Mouse (Mus musculus): Measurements from ENCODE around the gene Lcn5. TPM values are rescaled to one million over a fixed set of nuclear protein-coding genes. Genes with fewer than 3 reads are reported as not detected.
"Not testable (repeated sequence)": the region's sequence is repeated elsewhere in the genome, so short reads cannot be mapped to it uniquely, and the experiment has no call there.

The Lcn5 gene
- polyA plus RNA-seq, 1 experiment from 2014 or later: not detected

DNA sequence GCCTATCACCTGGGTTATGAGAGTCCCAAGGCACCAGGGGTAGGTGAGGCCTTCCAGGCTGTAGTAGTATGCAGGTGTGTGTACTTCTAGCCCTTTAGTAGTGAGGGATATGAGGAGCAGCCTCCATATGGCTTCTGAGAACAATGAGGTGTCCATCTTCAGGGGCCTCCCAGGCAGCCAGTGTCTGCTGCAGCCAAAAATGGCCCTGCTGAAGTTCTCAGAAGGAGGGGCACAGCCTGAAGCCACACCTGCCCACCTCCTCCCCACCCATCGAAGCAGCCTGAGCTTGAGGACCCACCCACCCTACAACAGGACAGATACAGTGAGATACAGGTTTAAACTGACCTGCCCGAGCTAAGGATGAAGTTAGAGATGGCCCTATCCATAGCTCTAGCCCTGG lies 24.7 kb downstream of the Lcn5 start, which contains the start of gene Lcn10:
Gene Lcn10 (plus strand): TSS at position 301 of the 400 bp plus-strand sequence.
- H3K9me3 ChIP-seq (replicated peaks; ENCODE audit: control insufficient read depth, low read length): no peaks in the 10 kb centered on the region
- no peak for DNase-seq (ENCODE audit: low spot score)
- no peak within 1 kb of the TSS for H3K4me2 ChIP-seq (ENCODE audit: low read depth, low read length)
- H3K4me3 ChIP-seq (ENCODE audit: low read depth, low read length): no peak within 1 kb of the TSS
- no peaks in the 10 kb centered on the region for H3K36me3 ChIP-seq (replicated peaks; ENCODE audit: control insufficient read depth, insufficient read depth, low read depth, low read length)
- no peak within 1 kb of the TSS for H3K9ac ChIP-seq (replicated peaks; ENCODE audit: low read length)
- H3K4me1 ChIP-seq (ENCODE audit: control insufficient read depth, insufficient read depth, low read length): no peaks in the 10 kb centered on the region
- H3K27ac ChIP-seq (replicated peaks; ENCODE audit: low read depth, low read length): no peak within 1 kb of the TSS
- no peaks in the 10 kb centered on the region for H3K27me3 ChIP-seq (ENCODE audit: control insufficient read depth, insufficient read depth, low read length)
- ATAC-seq (replicated peaks; ENCODE audit: insufficient number of reproducible peaks, low FRiP score, low TSS enrichment, low read depth): no peak
- WGBS: 65% methylated on average over 2 of the region's 2 CpGs

DNA sequence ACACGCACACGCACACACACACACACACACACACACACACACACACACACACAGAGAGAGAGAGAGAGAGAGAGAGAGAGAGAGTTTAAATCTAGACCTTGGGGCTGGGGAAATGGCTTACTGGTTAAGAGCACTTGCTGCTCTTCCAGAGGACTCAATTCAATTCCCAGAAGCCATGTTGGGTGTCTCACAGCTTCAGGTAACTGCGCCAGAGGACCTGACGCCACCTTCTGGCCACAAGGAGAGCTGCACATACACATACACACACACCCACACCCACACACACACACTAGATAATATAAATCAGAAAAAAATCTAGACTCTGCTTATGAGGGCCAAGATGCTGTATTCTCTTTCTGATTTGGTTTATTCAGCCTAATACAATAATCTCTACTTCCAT lies 29.2 kb downstream of the Lcn5 start:
- DNase-seq (ENCODE audit: low spot score): no peak
- Histone ChIP-seq H3K9me3 (replicated peaks; ENCODE audit: control insufficient read depth, low read length) (no peaks in the 10 kb centered on the region), H3K27me3 (ENCODE audit: control insufficient read depth, insufficient read depth, low read length) (no peaks in the 10 kb centered on the region), H3K4me1 (ENCODE audit: control insufficient read depth, insufficient read depth, low read length) (no peaks in the 10 kb centered on the region), H3K36me3 (replicated peaks; ENCODE audit: control insufficient read depth, insufficient read depth, low read depth, low read length) (no peaks in the 10 kb centered on the region), H3K4me3 (ENCODE audit: low read depth, low read length) (no peak overlapping the region), H3K9ac (replicated peaks; ENCODE audit: low read length) (no peak overlapping the region), H3K4me2 (ENCODE audit: low read depth, low read length) (no peak overlapping the region), H3K27ac (replicated peaks; ENCODE audit: low read depth, low read length) (no peak overlapping the region)
- no peak for ATAC-seq (replicated peaks; ENCODE audit: insufficient number of reproducible peaks, low FRiP score, low TSS enrichment, low read depth)
- WGBS: 73% methylated on average over 4 of the region's 4 CpGs

DNA sequence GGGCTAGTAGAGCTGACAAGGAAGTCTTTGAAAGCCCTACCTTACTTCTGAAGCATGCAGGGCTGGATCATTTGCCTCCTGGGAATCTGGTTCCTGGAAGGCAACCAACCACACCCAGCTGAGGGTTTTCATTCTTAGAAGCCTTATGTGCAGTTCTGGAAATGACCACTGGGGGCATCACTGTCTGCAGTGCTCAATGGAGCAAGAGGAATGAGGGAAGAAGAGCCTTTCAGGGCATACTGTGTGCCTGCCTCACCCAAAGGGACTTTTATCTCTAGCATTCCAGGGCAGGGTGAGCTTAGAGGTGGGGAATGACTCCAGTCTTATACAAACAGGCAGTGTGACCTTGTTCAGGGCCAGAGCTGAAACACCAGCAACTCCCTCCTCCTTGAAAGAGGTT lies 36.9 kb downstream of the Lcn5 start:
- Histone ChIP-seq H3K9me3 (replicated peaks; ENCODE audit: control insufficient read depth, low read length) (no peaks in the 10 kb centered on the region), H3K27me3 (ENCODE audit: control insufficient read depth, insufficient read depth, low read length) (no peaks in the 10 kb centered on the region), H3K4me3 (ENCODE audit: low read depth, low read length) (no peak overlapping the region), H3K4me1 (ENCODE audit: control insufficient read depth, insufficient read depth, low read length) (no peaks in the 10 kb centered on the region), H3K9ac (replicated peaks; ENCODE audit: low read length) (no peak overlapping the region), H3K36me3 (replicated peaks; ENCODE audit: control insufficient read depth, insufficient read depth, low read depth, low read length) (no peaks in the 10 kb centered on the region), H3K27ac (replicated peaks; ENCODE audit: low read depth, low read length) (no peak overlapping the region), H3K4me2 (ENCODE audit: low read depth, low read length) (no peak overlapping the region)
- peak; percentile 76 for DNase-seq (ENCODE audit: low spot score)
- ATAC-seq (replicated peaks; ENCODE audit: insufficient number of reproducible peaks, low FRiP score, low TSS enrichment, low read depth): no peak

DNA sequence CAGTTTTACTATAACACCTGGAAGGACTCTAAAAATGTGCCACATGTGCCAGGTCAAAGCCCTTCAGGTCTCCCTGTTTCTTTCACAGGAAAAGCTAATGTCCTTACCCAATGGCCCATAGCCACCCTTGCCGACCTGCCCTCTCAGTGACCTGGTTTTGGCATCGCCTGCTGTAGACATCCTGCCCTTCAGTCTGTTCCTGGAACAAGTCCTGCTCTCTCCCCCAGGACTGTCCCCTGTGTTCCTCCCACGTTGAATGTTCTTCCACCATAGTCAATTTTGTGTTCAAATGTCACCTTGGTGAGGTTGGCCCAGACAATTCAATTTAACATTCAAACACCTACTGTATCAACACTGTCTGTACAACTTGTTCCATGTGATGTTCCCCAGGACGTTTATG lies 39.2 kb downstream of the Lcn5 start:
- Histone ChIP-seq H3K27me3 (ENCODE audit: control insufficient read depth, insufficient read depth, low read length) (no peaks in the 10 kb centered on the region), H3K4me2 (ENCODE audit: low read depth, low read length) (no peak overlapping the region), H3K4me3 (ENCODE audit: low read depth, low read length) (no peak overlapping the region), H3K9ac (replicated peaks; ENCODE audit: low read length) (no peak overlapping the region), H3K4me1 (ENCODE audit: control insufficient read depth, insufficient read depth, low read length) (no peaks in the 10 kb centered on the region), H3K36me3 (replicated peaks; ENCODE audit: control insufficient read depth, insufficient read depth, low read depth, low read length) (no peaks in the 10 kb centered on the region), H3K9me3 (replicated peaks; ENCODE audit: control insufficient read depth, low read length) (no peaks in the 10 kb centered on the region), H3K27ac (replicated peaks; ENCODE audit: low read depth, low read length) (no peak overlapping the region)
- DNase-seq (ENCODE audit: low spot score) (no peak), ATAC-seq (replicated peaks; ENCODE audit: insufficient number of reproducible peaks, low FRiP score, low TSS enrichment, low read depth) (no peak)
- 58% methylated on average over 4 of the region's 4 CpGs for WGBS

DNA sequence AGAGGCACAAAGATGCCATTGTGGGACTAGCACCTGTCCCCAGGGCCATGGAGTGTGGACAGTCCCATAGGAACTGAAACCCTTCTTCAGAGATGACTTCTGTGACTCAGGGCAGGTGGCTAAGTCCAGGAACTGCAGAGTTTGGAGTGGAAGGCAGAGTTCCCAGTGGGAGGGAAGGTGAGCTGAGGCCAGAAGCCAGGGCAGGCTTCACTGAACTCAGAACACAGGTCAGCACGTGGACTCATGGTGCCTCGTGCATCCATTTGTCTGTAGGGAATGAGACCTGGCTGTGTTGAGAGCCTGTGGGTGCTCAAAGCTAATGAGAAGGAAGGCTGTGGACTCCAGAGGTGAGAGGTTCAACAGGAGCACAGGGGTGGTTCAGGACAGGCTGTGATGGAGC lies 40.9 kb downstream of the Lcn5 start:
- DNase-seq (ENCODE audit: low spot score) (no peak), ATAC-seq (replicated peaks; ENCODE audit: insufficient number of reproducible peaks, low FRiP score, low TSS enrichment, low read depth) (no peak)
- no peak overlapping the region for H3K27ac ChIP-seq (replicated peaks; ENCODE audit: low read depth, low read length)
- H3K4me1 ChIP-seq (ENCODE audit: control insufficient read depth, insufficient read depth, low read length): no peaks in the 10 kb centered on the region
- no peak overlapping the region for H3K4me3 ChIP-seq (ENCODE audit: low read depth, low read length)
- H3K9me3 ChIP-seq (replicated peaks; ENCODE audit: control insufficient read depth, low read length): no peaks in the 10 kb centered on the region
- no peaks in the 10 kb centered on the region for H3K27me3 ChIP-seq (ENCODE audit: control insufficient read depth, insufficient read depth, low read length)
- no peak overlapping the region for H3K4me2 ChIP-seq (ENCODE audit: low read depth, low read length)
- H3K9ac ChIP-seq (replicated peaks; ENCODE audit: low read length): no peak overlapping the region
- 86% methylated on average over 2 of the region's 2 CpGs for WGBS
- H3K36me3 ChIP-seq (replicated peaks; ENCODE audit: control insufficient read depth, insufficient read depth, low read depth, low read length): no peaks in the 10 kb centered on the region

DNA sequence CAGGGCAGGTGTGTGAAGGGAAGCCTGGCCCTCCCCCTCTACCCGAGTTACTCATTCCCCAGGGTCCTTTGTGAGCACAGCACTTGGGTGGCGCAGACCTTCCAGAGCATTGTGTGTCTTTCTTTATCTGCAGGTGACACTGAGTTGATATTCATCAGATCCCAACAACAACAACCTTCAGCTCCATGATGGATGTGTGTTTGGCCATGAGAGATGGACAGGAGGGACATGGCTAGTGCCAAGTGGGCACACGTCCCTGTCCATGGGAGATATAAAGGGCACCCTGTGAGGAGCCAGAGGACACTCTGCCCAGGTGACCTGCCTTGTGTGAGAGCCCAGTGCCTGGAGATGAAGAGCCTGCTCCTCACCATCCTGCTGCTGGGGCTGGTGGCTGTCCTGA lies 42.0 kb downstream of the Lcn5 start, which contains the start of gene Obp2a:
Gene Obp2a (plus strand): TSS at position 301 of the 400 bp plus-strand sequence.
- H3K4me3 ChIP-seq (ENCODE audit: low read depth, low read length); H3K9me3 ChIP-seq (replicated peaks; ENCODE audit: control insufficient read depth, low read length); H3K4me2 ChIP-seq (ENCODE audit: low read depth, low read length); H3K27ac ChIP-seq (replicated peaks; ENCODE audit: low read depth, low read length); H3K4me1 ChIP-seq (ENCODE audit: control insufficient read depth, insufficient read depth, low read length); ATAC-seq (replicated peaks; ENCODE audit: insufficient number of reproducible peaks, low FRiP score, low TSS enrichment, low read depth); H3K27me3 ChIP-seq (ENCODE audit: control insufficient read depth, insufficient read depth, low read length); DNase-seq (ENCODE audit: low spot score); H3K36me3 ChIP-seq (replicated peaks; ENCODE audit: control insufficient read depth, insufficient read depth, low read depth, low read length); H3K9ac ChIP-seq (replicated peaks; ENCODE audit: low read length): not testable (repeated sequence)
- WGBS: 79% methylated on average over 3 of the region's 3 CpGs

DNA sequence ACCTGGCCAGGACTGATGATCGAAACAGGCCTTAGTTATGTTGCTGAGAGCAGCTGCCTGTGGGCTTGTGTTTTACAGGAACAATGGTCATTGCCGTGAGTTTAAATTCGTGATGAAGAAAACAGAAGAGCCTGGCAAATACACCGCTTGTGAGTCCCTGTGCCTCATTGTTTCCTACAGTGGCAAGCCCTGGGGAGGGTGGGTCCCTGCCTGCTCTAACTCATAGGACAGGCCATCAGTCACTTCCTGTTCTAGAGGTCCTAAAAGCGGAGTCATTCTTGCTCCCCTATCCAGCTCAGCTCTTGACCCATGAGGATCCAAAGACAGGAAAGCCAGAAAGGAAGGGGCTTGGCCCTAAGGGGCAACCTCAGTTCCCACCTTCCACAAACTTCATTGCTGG lies 43.2 kb downstream of the Lcn5 start:
- Histone ChIP-seq H3K4me3 (ENCODE audit: low read depth, low read length) (no peak overlapping the region), H3K9me3 (replicated peaks; ENCODE audit: control insufficient read depth, low read length) (no peaks in the 10 kb centered on the region), H3K9ac (replicated peaks; ENCODE audit: low read length) (no peak overlapping the region), H3K4me1 (ENCODE audit: control insufficient read depth, insufficient read depth, low read length) (no peaks in the 10 kb centered on the region), H3K36me3 (replicated peaks; ENCODE audit: control insufficient read depth, insufficient read depth, low read depth, low read length) (no peaks in the 10 kb centered on the region), H3K4me2 (ENCODE audit: low read depth, low read length) (no peak overlapping the region), H3K27me3 (ENCODE audit: control insufficient read depth, insufficient read depth, low read length) (no peaks in the 10 kb centered on the region), H3K27ac (replicated peaks; ENCODE audit: low read depth, low read length) (no peak overlapping the region)
- 81% methylated on average over 5 of the region's 5 CpGs for WGBS
- DNase-seq (ENCODE audit: low spot score): no peak
- no peak for ATAC-seq (replicated peaks; ENCODE audit: insufficient number of reproducible peaks, low FRiP score, low TSS enrichment, low read depth)

DNA sequence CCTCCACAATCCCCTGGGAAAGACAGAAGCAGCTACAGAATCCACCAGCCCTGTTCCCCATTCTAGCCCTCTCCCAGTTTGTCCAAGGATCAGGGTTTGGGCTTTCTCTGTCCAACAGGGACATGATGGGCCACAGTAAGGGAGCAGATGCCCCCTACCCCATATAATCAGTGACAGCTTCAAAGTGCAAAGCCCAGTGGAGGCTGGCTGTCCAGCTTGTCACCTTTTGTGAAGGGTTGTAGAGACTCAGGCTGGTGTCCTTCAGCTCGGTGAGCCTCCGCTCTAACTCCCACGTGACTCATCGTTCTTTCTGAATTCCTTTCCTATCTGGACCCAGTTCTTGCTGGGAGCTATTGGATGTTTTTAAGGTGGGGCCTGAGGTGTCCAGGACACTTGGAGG lies 46.0 kb downstream of the Lcn5 start:
- Histone ChIP-seq H3K4me1 (ENCODE audit: control insufficient read depth, insufficient read depth, low read length) (no peaks in the 10 kb centered on the region), H3K4me3 (ENCODE audit: low read depth, low read length) (no peak overlapping the region), H3K9ac (replicated peaks; ENCODE audit: low read length) (no peak overlapping the region), H3K4me2 (ENCODE audit: low read depth, low read length) (no peak overlapping the region), H3K27me3 (ENCODE audit: control insufficient read depth, insufficient read depth, low read length) (no peaks in the 10 kb centered on the region), H3K36me3 (replicated peaks; ENCODE audit: control insufficient read depth, insufficient read depth, low read depth, low read length) (no peaks in the 10 kb centered on the region), H3K27ac (replicated peaks; ENCODE audit: low read depth, low read length) (no peak overlapping the region), H3K9me3 (replicated peaks; ENCODE audit: control insufficient read depth, low read length) (no peaks in the 10 kb centered on the region)
- 86% methylated on average over 4 of the region's 4 CpGs for WGBS
- DNase-seq (ENCODE audit: low spot score) (no peak), ATAC-seq (replicated peaks; ENCODE audit: insufficient number of reproducible peaks, low FRiP score, low TSS enrichment, low read depth) (no peak)

Data from embryonic facial prominence, embryonic 11.5 days (tissue).